Mouse (Mus musculus) adrenal gland, postnatal 25 days (tissue): ENCODE measurements around the gene Olfr262. TPM values are rescaled to one million over a fixed set of nuclear protein-coding genes. Genes with fewer than 3 reads are reported as not detected.
"Not testable (repeated sequence)": the region's sequence is repeated elsewhere in the genome, so short reads cannot be mapped to it uniquely, and the experiment has no call there.

Experiments used
- DNase-seq: peaks from one replicate; pipeline ENCODE4 v3.0.0; 2021; ENCODE audit warnings: mixed read lengths
- long read RNA-seq: library from polyadenylated mRNA; stranded (forward); transcript quantifications from one replicate; pipeline ENCODE4 v2.0.0, GENCODE M21; 2021
- total RNA-seq: library from RNA; stranded (reverse); gene quantifications from 2 replicates; pipeline ENCODE4 v1.2.3, GENCODE M21; 2021

Olfr262 gene
- total RNA-seq = not detected in 2 replicates
- long read RNA-seq = 0 reads

DNA sequence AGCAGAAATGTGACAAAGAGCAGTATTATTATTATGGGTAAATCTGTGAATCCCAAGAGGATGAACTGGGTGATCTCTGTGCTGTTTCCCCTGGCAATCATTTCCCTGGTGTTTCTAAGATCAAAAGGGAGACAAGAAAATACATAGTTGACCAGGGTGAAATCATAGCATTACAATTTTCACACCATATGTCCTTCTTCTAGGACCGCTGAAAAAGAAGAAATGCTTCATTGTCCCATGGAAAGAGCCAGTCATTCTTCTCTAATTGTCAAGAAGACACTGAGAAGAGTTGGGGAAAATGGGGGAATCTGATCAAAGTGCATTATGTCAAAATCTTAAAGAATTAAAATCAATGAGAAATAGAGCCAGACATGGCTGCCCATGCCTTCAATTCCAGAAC lies at the start of gene Olfr262:
Olfr262 (minus strand) TSS at position 101 of the 400 bp plus-strand sequence.
- no peak for DNase-seq

DNA sequence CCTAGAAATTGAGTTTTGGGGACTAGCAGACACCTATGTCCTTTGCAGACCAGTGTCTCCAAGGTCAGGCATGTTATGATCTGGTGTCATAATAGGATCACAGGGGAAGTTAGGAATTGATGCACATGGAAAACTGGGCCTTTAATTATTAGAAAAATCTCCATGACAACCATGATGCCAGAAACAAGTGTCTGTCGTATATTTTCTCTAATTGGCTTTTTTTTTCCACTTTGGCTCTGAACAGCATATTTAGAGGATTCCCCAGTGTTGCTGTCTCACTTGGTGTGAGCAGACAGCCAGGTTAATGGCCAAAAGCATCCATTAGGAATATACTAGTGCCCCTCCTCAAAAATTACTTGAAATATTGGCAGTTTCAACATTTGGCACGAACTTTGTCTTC lies 38.1 kb upstream of the Olfr262 start, which contains the start of gene Olfr1434:
Olfr1434 (plus strand) TSS at position 301 of the 400 bp plus-strand sequence.
- no peak for DNase-seq

DNA sequence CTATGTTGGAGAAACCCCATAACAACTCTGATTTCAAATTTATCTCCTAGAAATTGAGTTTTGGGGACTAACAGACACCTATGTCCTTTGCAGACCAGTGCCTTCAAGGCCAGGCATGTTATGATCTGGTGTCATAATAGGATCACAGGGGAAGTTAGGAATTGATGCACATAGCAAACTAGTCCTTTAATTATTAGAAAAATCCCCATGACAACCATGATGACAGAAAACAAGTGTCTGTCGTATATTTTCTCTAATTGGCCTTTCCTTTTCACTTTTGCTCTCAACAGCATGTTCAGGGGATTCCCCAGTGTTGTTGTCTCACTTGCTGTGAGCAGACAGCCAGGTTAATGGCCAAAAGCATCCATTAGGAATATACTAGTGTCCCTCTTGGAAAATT lies 19.3 kb upstream of the Olfr262 start, which contains the start of gene Olfr235:
Olfr235 (plus strand) TSS at position 301 of the 400 bp plus-strand sequence.
- DNase-seq = no peak

DNA sequence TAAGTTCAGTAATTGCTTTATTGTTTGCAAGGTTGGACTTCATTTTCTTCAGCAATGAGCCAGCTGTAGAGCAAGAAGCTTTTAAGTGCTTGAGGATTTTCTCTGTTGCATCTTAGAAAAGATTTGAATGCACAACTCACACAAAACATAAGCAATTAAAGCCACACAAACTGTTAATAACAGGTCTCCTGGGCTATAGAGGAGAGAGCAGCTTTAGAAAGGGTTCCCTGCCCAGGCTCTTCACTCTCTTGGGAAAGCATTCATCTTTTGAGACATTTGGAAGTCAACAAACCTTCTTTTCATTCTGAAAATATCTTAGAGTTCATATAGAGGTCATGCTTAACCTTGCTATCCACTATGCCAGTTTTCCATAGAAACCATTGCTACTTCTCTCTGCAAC lies 9.0 kb downstream of the Olfr262 start, which contains the start of gene Olfr1432:
Olfr1432 (minus strand) TSS at position 101 of the 400 bp plus-strand sequence.
- not testable (repeated sequence) for DNase-seq

DNA sequence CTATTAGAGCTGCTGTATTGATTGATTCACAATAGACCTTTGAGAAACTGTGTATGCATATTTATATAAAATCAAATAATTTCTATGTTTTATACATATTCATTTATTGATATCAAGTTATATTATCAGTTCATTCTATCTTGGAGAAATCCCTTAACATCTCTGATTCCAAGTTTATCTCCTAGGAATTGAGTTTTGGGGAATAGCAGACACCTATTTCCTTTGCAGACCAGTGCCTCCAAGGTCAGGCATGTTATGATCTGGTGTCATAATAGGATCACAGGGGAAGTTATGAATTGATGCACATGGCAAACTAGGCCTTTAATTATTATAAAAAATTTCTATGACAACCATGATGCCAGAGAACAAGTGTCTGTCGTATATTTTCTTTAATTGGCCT lies 41.1 kb downstream of the Olfr262 start, which contains the start of gene Olfr1431:
Olfr1431 (plus strand) TSS at position 301 of the 400 bp plus-strand sequence.
- DNase-seq = no peak

DNA sequence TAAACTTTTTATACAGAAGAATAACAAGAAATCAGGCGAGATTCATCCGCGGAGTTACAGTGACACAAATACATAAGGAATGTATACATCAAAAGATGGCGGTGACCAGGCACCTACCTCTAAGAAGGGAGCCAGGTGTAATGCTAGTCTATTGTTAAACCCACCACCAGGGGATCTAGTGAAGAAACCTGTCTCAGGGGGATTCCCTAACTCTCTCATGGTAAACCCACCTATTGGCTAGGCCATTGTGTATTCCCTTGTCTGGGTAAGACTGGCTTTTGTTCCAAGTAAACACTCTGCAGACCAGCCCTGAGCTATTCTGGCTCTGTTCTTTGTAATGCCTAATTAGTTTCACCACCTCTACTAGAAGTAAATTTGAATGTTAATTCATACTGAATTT lies 42.4 kb downstream of the Olfr262 start:
- not testable (repeated sequence) for DNase-seq

Other genes starting within 250 kb of the Olfr262 start
- gene Olfr1423, start 200.3 kb downstream of the Olfr262 start, total RNA-seq = not detected in 2 replicates
- not detected in 2 replicates for gene Olfr1424, start 179.0 kb downstream of the Olfr262 start, total RNA-seq
- not detected in 2 replicates for gene Olfr1425, start 163.9 kb downstream of the Olfr262 start, total RNA-seq
- not detected in 2 replicates for gene Olfr1426, start 149.6 kb downstream of the Olfr262 start, total RNA-seq
- gene Olfr1427, start 138.3 kb downstream of the Olfr262 start, total RNA-seq = not detected in 2 replicates
- not detected in 2 replicates for gene Olfr1428, start 125.8 kb downstream of the Olfr262 start, total RNA-seq
- gene Olfr76, start 118.5 kb downstream of the Olfr262 start, total RNA-seq = not detected in 2 replicates
- not detected in 2 replicates for gene Olfr1555-ps1, start 71.5 kb downstream of the Olfr262 start, total RNA-seq
- not detected in 2 replicates for gene Olfr1431, start 41.0 kb downstream of the Olfr262 start, total RNA-seq
- gene Olfr1432, start 9.1 kb downstream of the Olfr262 start, total RNA-seq = not detected in 2 replicates
- gene Olfr235, start 19.4 kb upstream of the Olfr262 start, total RNA-seq = not detected in 2 replicates
- gene Olfr1434, start 38.2 kb upstream of the Olfr262 start, total RNA-seq = not detected in 2 replicates
- gene Olfr1436, start 57.5 kb upstream of the Olfr262 start, total RNA-seq = not detected in 2 replicates
- not detected in 2 replicates for gene Olfr1437, start 83.4 kb upstream of the Olfr262 start, total RNA-seq
- not detected in 2 replicates for gene Olfr1438-ps1, start 94.3 kb upstream of the Olfr262 start, total RNA-seq
- gene Olfr1440, start 145.6 kb upstream of the Olfr262 start, total RNA-seq = not detected in 2 replicates
- not detected in 2 replicates for gene Olfr1441, start 175.8 kb upstream of the Olfr262 start, total RNA-seq
- gene Pfpl, start 186.2 kb upstream of the Olfr262 start, total RNA-seq = not detected in 2 replicates
- 12.4 and 16.5 TPM in 2 replicates for gene Mpeg1, start 219.1 kb upstream of the Olfr262 start, total RNA-seq